Mouse (Mus musculus) midbrain, embryonic 10.5 days (tissue): ENCODE data around the gene Itfg2. TPM values are rescaled to one million over a fixed set of nuclear protein-coding genes. Genes with fewer than 3 reads are reported as not detected.

Source experiments
- DNase-seq: peaks from one replicate; pipeline ENCODE4 v3.0.0-alpha.2; 2017; ENCODE audit warnings: low spot score
- H3K27ac ChIP-seq: fragments of 300-500 bp; sonication (generic); replicated peaks from 2 replicates; pipeline ENCODE4 v1.5.1; 2016; ENCODE audit warnings: mild to moderate bottlenecking
- H3K27me3 ChIP-seq: fragments of 300-500 bp; sonication (generic); 2 replicates; pipeline ENCODE4 v1.6.1; 2016; ENCODE audit warnings: low read depth, mild to moderate bottlenecking; ENCODE audit not compliant: poor library complexity, severe bottlenecking
- H3K36me3 ChIP-seq: fragments of 300-500 bp; sonication (generic); 2 replicates; pipeline ENCODE4 v1.6.1; 2016; ENCODE audit warnings: mild to moderate bottlenecking, moderate library complexity
- H3K4me1 ChIP-seq: fragments of 300-500 bp; sonication (generic); 2 replicates; pipeline ENCODE4 v1.6.1; 2016
- H3K4me3 ChIP-seq: fragments of 300-500 bp; sonication (generic); 2 replicates; pipeline ENCODE4 v1.5.1; 2016; ENCODE audit warnings: mild to moderate bottlenecking, moderate library complexity
- H3K9me3 ChIP-seq: fragments of 300-500 bp; sonication (generic); replicated peaks from 2 replicates; pipeline ENCODE4 v1.6.1; 2016; ENCODE audit warnings: mild to moderate bottlenecking
- WGBS: fragments of 180-500 bp; shearing (Covaris S2); methylation state at CpG from one replicate; pipeline ENCODE4 v1.1.7; 2016; 5-methylcytosine and 5-hydroxymethylcytosine counted together
- polyA plus RNA-seq: library from polyadenylated mRNA; unstranded; fragments of >200 nt; fragmentation: Nextera tagmentation; extraction: Ambion mirVana; gene quantifications from 2 replicates; pipeline ENCODE4 v1.2.1, GENCODE M21; 2016

Gene Itfg2
- polyA plus RNA-seq, 1 experiment from 2014 or later: 41.6 TPM

- H3K4me1 ChIP-seq: peaks cover 10% of the 10 kb centered on the region
- peaks cover 5% of the 10 kb centered on the region; the same call in 1 of the 2 replicates for H3K27me3 ChIP-seq
- no peaks in the 10 kb centered on the region for H3K9me3 ChIP-seq
- no peaks in the 10 kb centered on the region for H3K36me3 ChIP-seq
- 97% methylated on average over 5 of the region's 5 CpGs for WGBS
- DNase-seq: no peak
- H3K4me3 ChIP-seq: no peak overlapping the region
- no peak overlapping the region for H3K27ac ChIP-seq
These were observed 22.3 kb upstream of the Itfg2 start for GRCm38 (mm10) chr6:128447063-128447462.

- peaks cover 10% of the 10 kb centered on the region for H3K4me1 ChIP-seq
- no peaks in the 10 kb centered on the region for H3K36me3 ChIP-seq
- peak overlapping the region; percentile 32; the same call in 1 of the 2 replicates for H3K4me3 ChIP-seq
- H3K27me3 ChIP-seq: peaks cover 5% of the 10 kb centered on the region; the same call in 1 of the 2 replicates
- H3K9me3 ChIP-seq: no peaks in the 10 kb centered on the region
- DNase-seq: peak; percentile 50
- H3K27ac ChIP-seq: no peak overlapping the region
- WGBS: 12% methylated on average over 14 of the region's 14 CpGs
These were observed 21.2 kb upstream of the Itfg2 start for GRCm38 (mm10) chr6:128445761-128446535.

- Histone ChIP-seq H3K36me3 (peaks cover 15% of the 10 kb centered on the region), H3K4me1 (peaks cover 22% of the 10 kb centered on the region), H3K9me3 (no peaks in the 10 kb centered on the region), H3K27me3 (peaks cover 19% of the 10 kb centered on the region), H3K27ac (no peak overlapping the region), H3K4me3 (no peak overlapping the region)
- WGBS: 96% methylated on average over 2 of the region's 2 CpGs
- no peak for DNase-seq
These were observed 15.5 kb upstream of the Itfg2 start for GRCm38 (mm10) chr6:128440238-128440637.

- peaks cover 17% of the 10 kb centered on the region for H3K27me3 ChIP-seq
- peaks cover 28% of the 10 kb centered on the region for H3K36me3 ChIP-seq
- peak overlapping the region; percentile 97 for H3K4me3 ChIP-seq
- no peaks in the 10 kb centered on the region for H3K9me3 ChIP-seq
- peaks cover 21% of the 10 kb centered on the region for H3K4me1 ChIP-seq
- peak overlapping the region; percentile 99 for H3K27ac ChIP-seq
- DNase-seq: no peak
- 36% methylated on average over 18 of the region's 18 CpGs for WGBS
These were observed 14.2 kb upstream of the Itfg2 start for GRCm38 (mm10) chr6:128438871-128439341.

GRCm38 (mm10) chr6:128438317-128438870 is 13.7 kb upstream of the Itfg2 start, which contains the start of gene Fkbp4:
Fkbp4 (minus strand) TSS chr6:128438677.
- peak within 1 kb of the TSS; percentile 99 for H3K27ac ChIP-seq
- H3K9me3 ChIP-seq: no peaks in the 10 kb centered on the region
- H3K4me1 ChIP-seq: peaks cover 21% of the 10 kb centered on the region
- peak; percentile 90 for DNase-seq
- H3K4me3 ChIP-seq: peak within 1 kb of the TSS; percentile 97
- H3K27me3 ChIP-seq: peaks cover 17% of the 10 kb centered on the region
- WGBS: under 1% methylated on average over 67 of the region's 67 CpGs
- peaks cover 33% of the 10 kb centered on the region for H3K36me3 ChIP-seq

- peak overlapping the region; percentile 99 for H3K27ac ChIP-seq
- DNase-seq: peak; percentile 81
- H3K36me3 ChIP-seq: peaks cover 39% of the 10 kb centered on the region
- under 1% methylated on average over 52 of the region's 52 CpGs for WGBS
- no peaks in the 10 kb centered on the region for H3K9me3 ChIP-seq
- peaks cover 21% of the 10 kb centered on the region for H3K4me1 ChIP-seq
- H3K4me3 ChIP-seq: peak overlapping the region; percentile 97
- peaks cover 17% of the 10 kb centered on the region for H3K27me3 ChIP-seq
These were observed 13.1 kb upstream of the Itfg2 start for GRCm38 (mm10) chr6:128437731-128438316.

GRCm38 (mm10) chr6:128437288-128437687 is 12.6 kb upstream of the Itfg2 start:
- peaks cover 21% of the 10 kb centered on the region for H3K4me1 ChIP-seq
- DNase-seq: no peak

GRCm38 (mm10) chr6:128436356-128437005 is 11.8 kb upstream of the Itfg2 start:
- 90% methylated on average over 8 of the region's 8 CpGs for WGBS
- Histone ChIP-seq H3K4me1 (peaks cover 21% of the 10 kb centered on the region), H3K27me3 (peaks cover 17% of the 10 kb centered on the region), H3K27ac (peak overlapping the region; percentile 99), H3K9me3 (no peaks in the 10 kb centered on the region), H3K36me3 (peaks cover 52% of the 10 kb centered on the region), H3K4me3 (peak overlapping the region; percentile 97)
- no peak for DNase-seq

More at GRCm38 (mm10) chr6:128437288-128437687, 12.6 kb upstream of the Itfg2 start:
- no peaks in the 10 kb centered on the region for H3K9me3 ChIP-seq
- peak overlapping the region; percentile 99 for H3K27ac ChIP-seq
- peaks cover 17% of the 10 kb centered on the region for H3K27me3 ChIP-seq
- H3K4me3 ChIP-seq: peak overlapping the region; percentile 97
- peaks cover 44% of the 10 kb centered on the region for H3K36me3 ChIP-seq
- WGBS: 7% methylated on average over 10 of the region's 10 CpGs

GRCm38 (mm10) chr6:128435474-128435873 is 10.7 kb upstream of the Itfg2 start:
- H3K36me3 ChIP-seq: peaks cover 62% of the 10 kb centered on the region
- H3K9me3 ChIP-seq: no peaks in the 10 kb centered on the region
- DNase-seq: no peak
- H3K4me3 ChIP-seq: peak overlapping the region; percentile 1; the same call in 1 of the 2 replicates
- H3K27me3 ChIP-seq: peaks cover 16% of the 10 kb centered on the region
- H3K27ac ChIP-seq: no peak overlapping the region
- WGBS: 92% methylated on average over 5 of the region's 5 CpGs
- H3K4me1 ChIP-seq: peaks cover 21% of the 10 kb centered on the region

GRCm38 (mm10) chr6:128433566-128433965 is 8.8 kb upstream of the Itfg2 start:
- Histone ChIP-seq H3K4me1 (peaks cover 16% of the 10 kb centered on the region), H3K27ac (no peak overlapping the region), H3K27me3 (no peaks in the 10 kb centered on the region), H3K36me3 (peaks cover 82% of the 10 kb centered on the region), H3K4me3 (no peak overlapping the region), H3K9me3 (no peaks in the 10 kb centered on the region)
- WGBS: 94% methylated on average over 13 of the region's 13 CpGs
- no peak for DNase-seq

GRCm38 (mm10) chr6:128432356-128432915 is 7.7 kb upstream of the Itfg2 start:
- Histone ChIP-seq H3K4me1 (peaks cover 16% of the 10 kb centered on the region), H3K36me3 (peaks cover 93% of the 10 kb centered on the region), H3K4me3 (no peak overlapping the region), H3K27ac (no peak overlapping the region), H3K9me3 (no peaks in the 10 kb centered on the region), H3K27me3 (no peaks in the 10 kb centered on the region)
- DNase-seq: no peak
- WGBS: 94% methylated on average over 13 of the region's 13 CpGs

GRCm38 (mm10) chr6:128429826-128430225 is 5.1 kb upstream of the Itfg2 start:
- Histone ChIP-seq H3K4me3 (no peak overlapping the region), H3K9me3 (no peaks in the 10 kb centered on the region), H3K4me1 (0 out of 2 replicates have a peak, but pooled peaks cover 3% of the 10 kb centered on the region), H3K36me3 (peaks cover 78% of the 10 kb centered on the region), H3K27ac (no peak overlapping the region), H3K27me3 (no peaks in the 10 kb centered on the region)
- 95% methylated on average over 6 of the region's 6 CpGs for WGBS
- DNase-seq: no peak
